Mouse (Mus musculus): Measurements from ENCODE around the gene Gm7247. TPM values are rescaled to one million over a fixed set of nuclear protein-coding genes. Genes with fewer than 3 reads are reported as not detected.
"Not testable (repeated sequence)": the region's sequence is repeated elsewhere in the genome, so short reads cannot be mapped to it uniquely, and the experiment has no call there.

Gm7247 gene
- not detected for total RNA-seq (2021)
- long read RNA-seq, experiment 1, result 0 reads
- long read RNA-seq, experiment 2, result 0 reads

DNA sequence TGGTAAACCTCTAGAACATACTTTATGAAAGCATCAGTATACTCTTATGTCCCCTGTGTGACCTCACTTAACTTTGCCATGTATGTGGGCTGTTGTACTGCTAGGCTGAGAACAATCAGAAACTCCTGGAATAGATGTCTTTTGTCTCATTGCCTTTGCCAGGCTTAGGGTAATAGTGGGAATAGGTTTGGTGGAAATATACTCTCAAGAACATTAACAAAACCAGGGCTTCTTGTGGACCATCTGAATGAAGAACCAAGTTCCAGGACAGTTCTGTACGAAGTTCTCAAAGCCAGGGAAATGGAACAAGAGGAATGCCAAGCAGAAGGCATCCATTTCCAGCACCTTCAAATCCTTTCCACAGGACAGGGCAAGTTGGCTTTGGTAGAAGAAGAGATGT is at the start of gene Gm7247:
Gene Gm7247 (plus strand): TSS at position 301 of the 400 bp plus-strand sequence.
- DNase-seq (ENCODE audit: low spot score), result no peak

DNA sequence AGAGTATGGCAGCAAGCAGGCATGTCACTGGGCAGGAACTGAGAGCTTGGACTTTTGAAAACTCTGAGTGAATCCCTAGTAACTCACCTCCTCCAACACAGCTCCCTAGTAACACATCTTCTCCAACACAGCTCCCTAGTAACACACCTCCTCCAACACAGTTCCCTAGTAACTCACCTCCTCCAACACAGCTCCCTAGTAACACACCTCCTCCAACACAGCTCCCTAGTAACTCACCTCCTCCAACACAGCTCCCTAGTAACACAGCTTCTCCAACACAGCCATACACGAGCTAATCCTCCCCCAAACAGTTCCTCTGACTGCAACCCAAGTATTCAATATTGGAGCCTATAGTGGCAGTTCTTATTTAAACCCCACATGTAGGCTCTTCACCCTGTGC is 37.6 kb upstream of the Gm7247 start:
- DNase-seq (ENCODE audit: low spot score), result no peak

DNA sequence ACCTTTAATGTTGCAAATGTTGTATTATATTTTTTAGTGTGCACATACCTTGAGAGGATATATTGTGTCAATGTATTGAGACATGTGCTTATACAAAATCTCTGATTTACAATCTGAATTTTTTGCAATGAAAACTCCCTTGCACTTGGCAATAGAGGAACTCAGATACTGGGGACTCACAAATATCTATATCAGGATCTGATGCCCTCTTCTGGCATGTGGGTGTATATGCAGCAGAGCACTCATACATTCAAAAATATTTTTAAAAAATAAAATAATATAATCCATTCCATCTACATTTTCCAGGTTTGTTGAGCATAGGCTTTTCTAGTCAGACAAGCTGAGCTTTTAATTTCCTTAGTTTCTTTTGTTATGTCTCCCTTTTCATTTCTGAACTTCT is 15.5 kb upstream of the Gm7247 start:
- no peak for DNase-seq (ENCODE audit: low spot score)

DNA sequence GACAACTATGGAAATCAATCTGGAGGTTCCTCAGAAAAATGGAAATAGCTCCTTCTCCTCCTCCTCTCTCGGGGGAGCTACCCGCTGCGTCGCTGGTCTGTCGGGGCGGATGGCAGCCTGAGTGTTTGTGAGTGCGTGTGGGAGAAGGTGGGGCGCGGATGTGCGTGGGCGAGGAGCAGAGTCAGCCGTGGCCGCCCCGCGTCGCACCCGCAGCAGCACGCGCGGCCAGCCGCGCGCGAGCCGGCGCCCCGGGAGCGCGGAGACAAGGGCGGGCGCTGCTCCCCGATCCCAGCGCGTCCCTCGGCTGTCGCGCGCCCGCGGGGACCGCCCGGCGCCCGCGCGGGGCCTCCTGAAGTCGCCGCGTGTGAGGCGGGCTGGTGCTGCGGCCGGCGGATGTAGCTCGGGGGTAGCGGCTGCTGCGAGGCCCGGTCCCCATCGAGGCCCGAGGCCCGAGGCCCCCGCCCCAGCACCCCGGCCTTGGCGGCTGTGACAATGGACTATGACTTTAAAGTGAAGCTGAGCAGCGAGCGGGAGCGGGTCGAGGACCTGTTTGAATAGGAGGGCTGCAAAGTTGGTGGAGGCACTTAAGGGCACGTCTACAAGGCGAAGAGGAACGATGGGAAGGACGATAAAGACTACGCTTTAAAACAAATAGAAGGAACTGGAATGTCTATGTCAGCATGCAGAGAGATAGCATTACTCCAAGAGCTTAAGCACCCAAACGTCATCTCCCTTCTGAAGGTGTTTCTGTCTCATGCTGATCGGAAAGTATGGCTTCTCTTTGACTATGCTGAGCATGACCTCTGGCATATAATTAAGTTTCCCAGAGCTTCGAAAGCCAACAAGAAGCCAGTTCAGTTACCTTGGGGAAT is 3.2 kb upstream of the Gm7247 start:
- no peak for DNase-seq (ENCODE audit: low spot score)

DNA sequence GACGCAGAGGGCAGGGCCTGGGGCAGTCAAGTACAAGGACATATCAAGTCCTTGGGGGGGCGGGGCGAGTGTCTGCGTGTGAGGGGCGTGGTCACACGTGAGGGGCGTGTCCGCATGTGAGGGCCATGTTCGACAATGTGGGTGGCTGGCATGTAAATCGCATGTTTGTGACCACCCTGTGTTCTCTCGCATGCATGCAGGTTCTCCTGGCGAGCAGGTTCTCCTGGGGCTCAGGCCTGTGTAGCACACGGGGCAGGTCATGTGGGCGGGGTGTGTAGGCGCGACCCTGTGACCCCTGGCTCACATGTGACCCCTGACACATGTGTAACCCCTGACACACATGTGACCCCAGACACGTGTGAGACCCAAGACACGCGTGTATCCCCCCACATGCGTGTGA is 21.2 kb downstream of the Gm7247 start:
- DNase-seq (ENCODE audit: low spot score), result no peak

DNA sequence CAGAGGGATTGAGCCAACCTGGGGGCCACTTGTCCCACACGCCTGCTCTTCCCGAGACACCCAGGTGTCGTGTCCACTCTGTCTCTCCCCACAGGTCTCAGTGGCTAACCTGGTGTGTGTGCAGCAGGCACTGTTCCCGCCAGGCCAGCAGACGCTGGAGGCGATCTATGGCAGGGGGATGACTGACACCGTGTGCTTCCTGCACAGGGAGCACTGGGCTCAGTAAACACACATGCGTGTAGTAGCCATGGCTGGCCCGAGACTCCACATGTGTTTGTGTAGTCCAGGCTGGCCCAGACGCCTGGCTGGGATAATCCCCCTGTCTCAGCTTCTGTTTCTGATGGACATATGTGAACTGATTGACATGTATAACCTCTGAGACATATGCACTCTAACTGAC is 22.8 kb downstream of the Gm7247 start:
- no peak for DNase-seq (ENCODE audit: low spot score)

DNA sequence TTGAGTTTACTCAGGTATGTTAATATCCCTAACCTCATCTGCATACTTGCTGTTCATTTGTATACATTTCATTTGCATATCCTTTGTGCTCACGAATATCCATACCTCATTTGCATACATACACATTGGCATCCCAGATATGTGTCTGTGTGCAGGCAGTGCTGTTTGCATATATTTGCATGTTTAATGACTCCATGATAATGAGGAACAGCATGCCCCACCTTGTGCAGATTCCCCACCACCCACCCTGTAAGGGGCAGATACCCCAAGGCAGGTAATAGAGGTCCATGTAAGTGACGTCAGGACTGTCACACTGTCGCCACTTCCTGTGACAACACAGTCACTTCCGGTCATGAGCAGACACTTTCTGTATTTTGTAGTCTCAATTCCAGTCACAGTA is 24.2 kb downstream of the Gm7247 start:
- no peak for DNase-seq (ENCODE audit: low spot score)

DNA sequence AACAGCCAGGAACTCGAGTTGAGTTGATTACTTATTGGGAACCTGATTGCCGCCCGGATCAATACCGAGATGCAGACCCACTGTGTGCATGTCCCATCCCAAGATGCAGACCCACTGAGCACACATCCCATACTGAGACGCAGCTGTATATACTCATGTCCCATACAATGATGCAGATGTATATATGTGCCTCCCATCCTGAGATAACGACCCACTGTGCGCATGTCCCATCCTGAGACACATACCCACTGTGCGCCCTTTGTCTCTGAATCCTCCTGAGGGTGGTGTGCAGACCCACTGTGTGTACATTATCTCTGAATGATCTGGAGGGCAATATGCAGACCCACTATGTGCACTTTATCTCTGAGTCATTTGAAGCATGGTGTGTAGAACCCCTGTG is 26.2 kb downstream of the Gm7247 start:
- no peak for DNase-seq (ENCODE audit: low spot score)

DNA sequence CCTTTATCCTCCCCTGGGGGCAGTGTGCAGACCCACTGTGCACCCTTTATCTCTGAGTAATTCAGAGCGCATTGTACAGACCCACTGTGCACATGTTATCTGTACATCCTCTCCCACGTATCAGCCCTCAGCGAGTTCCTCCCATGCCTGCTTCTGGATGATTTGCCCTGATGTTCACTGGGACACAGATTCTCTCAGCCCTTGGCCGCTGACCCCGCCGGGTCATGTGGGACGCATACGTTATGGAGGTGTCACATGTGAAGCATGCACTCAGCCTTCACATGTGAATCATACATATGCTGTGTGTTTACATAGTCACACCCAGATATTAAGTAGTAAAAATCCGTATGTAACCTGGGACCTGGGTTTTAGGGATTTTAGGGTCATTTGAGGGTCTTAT is 26.7 kb downstream of the Gm7247 start:
- DNase-seq (ENCODE audit: low spot score), result no peak

DNA sequence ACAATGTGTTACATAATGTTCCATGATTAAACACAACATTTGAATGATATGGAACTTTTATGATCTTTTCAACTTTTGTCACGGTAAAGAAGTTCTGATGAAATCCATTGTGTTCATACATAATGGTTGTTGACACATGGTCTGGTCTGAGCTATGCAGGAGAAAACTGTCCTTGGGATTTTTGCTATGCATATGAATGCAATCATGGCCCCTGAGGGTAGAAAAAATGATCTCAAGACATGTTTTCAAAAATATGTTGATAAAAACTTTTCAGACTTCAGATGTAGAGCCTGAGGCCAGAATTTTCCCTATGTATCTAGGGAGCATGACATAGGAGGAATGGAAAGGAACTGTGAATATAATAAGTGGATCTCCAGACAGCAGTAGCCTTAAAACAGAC is 49.0 kb downstream of the Gm7247 start, which contains the start of gene Vmn2r88:
Gene Vmn2r88 (plus strand): TSS at position 301 of the 400 bp plus-strand sequence.
- DNase-seq (ENCODE audit: low spot score), result no peak

DNA sequence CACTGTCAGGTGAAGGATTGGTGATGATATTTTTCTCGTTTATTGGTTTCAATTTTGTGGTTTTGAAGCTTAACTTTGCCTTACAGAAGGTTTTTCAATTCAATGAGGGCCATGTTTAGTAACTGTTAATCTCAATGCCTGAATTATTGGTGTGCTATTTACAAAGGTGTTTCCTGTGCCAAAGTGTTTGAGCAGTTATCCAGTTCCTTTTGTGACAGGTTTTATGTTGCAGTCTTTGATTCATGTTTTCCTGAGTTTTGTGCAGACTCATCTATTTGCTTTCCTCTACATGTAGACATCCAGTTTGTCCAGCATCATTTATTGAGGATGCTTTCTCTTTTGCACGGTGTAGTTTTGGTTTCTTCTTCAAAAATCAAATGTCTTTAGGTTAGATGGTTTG is 62.3 kb downstream of the Gm7247 start:
- no peak for DNase-seq (ENCODE audit: low spot score)

DNA sequence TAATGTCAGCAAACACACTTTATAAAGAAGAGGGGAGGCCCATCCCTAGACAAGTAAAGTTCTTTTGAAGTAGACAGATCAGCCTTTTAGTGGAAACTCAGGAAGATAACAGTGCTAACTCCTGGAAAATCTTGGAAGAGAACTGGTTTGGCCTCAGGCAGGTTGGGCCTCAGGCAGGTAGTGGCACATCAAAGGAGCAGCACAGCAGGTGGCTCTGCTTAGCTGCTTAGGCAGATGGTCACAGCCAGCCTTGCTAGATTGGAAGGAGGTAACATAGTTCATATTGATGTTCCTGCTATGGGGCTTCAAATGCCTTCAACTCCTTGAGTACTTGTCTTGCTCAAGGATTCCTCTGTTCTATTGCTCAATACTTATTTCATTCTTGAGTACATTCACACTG is 68.6 kb downstream of the Gm7247 start:
- DNase-seq (ENCODE audit: low spot score), result not testable (repeated sequence)

DNA sequence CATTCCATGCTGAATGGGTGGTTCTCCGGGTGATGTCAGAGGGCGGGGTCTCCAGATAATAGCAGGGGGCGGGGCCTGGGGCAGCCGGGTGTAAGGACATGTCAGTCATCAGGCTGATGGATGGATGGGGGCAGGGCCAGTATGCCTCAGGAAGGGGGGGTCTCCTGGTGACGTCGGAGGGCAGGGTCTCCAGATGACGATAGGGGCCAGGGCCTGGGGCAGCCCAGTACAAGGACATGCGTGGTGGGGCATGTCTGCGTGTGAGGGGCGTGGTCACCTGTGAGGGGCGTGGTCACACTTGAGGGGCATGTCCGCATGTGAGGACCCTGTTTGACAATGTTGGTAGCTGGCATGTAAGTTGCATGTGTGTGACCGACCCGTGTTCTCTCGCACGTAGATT is 73.0 kb downstream of the Gm7247 start:
- no peak for DNase-seq (ENCODE audit: low spot score)

DNA sequence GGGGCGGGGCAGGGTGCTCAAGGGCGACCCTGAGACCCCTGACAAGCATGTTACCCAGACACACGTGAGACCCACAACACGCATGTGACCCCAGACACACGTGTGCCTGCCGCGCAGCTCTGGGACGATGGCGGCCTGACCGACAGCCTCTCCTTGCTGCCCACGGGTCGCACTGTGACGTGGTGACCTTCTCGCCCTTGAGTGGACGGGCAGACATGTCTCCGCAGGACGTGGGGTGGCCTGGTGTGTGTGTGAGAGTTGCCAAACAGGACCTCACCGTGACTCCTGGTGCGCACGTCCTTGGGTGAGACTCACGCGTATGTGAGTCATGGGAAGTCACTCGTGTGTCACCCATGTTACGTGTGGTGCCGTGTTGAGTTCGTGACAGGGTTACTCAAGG is 73.5 kb downstream of the Gm7247 start:
- DNase-seq (ENCODE audit: low spot score), result no peak

DNA sequence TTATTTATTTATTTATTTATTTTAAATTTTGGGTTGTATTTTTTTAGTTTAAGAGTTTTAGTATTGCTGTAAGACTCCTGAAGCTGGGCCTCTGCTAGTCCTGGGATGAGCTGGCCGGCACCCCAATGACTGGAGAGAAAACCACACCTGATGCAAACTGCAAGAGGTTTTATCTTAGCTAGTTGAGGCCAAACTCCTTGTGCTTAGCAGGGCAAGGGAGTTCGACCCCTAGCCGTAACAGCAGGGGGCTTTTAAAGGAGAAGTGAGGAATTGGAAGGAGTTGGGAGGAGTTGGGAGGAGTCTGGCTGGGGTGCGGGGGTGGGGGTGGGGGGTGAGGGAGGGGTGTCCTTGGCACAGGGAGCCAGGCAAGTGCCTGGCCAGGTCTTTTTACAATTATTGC is 77.4 kb downstream of the Gm7247 start:
- no peak for DNase-seq (ENCODE audit: low spot score)

DNA sequence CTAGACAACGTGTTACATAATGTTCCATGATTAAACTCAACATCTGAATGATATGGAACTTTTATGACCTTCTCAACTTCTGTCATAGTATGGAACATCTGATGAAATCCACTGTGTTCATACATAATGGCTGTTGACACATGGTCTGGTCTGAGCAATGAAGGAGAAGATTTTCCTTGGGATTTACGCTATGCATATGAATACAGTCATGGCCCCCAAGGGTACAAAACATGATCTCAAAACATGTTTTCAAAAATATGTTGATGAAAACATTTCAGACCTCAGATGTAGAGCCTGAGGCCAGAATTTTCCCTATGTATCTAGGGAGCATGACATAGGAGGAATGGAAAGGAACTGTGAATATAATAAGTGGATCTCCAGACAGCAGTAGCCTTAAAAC is 90.0 kb downstream of the Gm7247 start, which contains the start of gene Vmn2r89:
Gene Vmn2r89 (plus strand): TSS at position 301 of the 400 bp plus-strand sequence.
- not testable (repeated sequence) for DNase-seq (ENCODE audit: low spot score)

DNA sequence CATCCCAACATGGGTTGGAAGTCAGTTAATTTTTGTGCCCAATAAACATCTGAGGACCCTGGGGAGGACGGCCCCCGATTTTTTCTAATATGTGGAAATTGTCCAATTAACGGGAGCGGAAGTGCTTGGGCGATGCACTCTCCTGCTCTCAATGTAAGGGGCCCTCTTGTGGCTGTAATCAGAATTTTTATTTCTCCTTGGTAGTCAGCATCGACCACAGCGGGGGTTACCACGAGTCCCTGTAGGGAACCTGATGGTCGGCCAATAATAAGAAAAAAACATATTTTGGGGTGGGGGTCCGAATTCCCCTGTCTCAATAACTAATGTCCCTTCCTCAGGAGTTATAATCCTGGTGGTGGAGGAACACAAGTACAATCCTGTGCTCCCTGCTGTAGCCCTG is 118.7 kb downstream of the Gm7247 start:
- DNase-seq (ENCODE audit: low spot score), result not testable (repeated sequence)

DNA sequence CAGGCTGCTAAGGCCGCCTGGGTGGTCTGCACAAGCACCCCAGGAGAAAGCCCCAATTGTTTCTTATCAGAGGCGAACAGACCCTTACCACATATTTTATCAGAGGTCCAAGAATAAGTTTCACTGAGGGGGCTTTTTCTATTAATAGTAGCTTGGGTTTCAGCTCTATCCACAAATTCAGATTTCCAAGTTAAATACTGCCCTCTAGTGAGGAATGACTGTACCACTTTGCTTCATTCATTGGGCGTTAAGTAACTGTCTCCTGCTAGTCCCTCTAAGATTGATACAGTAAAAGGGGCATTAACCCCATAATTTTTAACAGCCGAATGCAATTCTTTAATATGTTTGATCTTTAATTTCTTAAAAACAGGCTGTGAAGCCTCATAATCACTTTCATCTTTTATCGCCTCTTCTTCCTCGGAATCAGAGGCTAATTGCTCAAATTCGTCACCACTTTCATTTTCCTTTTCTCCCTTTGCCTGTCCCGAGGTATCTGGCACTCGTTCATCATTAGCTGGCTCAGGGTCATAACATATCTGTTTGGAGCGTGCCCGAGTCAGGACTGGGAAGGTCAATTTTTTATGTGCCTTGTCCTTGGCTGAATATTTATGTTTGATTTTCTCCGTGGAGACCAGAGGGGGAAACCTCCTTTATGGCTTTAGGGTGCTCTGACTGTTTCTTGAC is 119.9 kb downstream of the Gm7247 start:
- not testable (repeated sequence) for DNase-seq (ENCODE audit: low spot score)

DNA sequence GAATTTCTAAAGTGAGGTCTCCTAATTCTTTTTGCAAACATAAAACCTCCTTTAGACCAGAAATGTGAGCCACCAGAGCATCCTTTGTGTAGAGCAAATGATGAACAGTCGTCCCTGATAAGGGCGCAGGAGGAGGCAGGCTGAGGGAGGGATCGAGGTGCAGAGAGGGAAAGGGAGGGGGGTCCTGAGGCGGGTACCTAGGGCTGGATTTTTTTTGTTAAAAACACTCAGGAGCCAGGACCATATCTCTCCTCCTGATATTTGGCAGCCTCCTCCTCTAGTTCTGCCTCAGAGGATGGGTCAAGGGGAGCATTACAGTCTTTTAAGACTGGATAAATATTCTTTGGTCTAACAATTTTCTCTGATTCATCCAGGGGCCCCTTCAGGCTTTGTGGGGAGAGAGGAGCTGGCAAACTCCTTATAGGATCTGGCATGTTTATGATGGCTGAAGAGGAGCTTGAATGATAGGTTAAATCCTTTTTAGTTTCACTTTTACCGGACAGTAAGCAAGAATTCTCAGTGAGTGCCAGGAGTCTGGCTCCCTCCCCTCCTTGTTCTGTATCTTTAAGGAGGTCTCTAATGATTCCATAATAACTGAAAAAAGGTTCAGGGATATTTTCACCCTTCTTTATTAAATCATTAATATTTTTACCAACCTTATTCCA is 120.6 kb downstream of the Gm7247 start:
- no peak for DNase-seq (ENCODE audit: low spot score)

DNA sequence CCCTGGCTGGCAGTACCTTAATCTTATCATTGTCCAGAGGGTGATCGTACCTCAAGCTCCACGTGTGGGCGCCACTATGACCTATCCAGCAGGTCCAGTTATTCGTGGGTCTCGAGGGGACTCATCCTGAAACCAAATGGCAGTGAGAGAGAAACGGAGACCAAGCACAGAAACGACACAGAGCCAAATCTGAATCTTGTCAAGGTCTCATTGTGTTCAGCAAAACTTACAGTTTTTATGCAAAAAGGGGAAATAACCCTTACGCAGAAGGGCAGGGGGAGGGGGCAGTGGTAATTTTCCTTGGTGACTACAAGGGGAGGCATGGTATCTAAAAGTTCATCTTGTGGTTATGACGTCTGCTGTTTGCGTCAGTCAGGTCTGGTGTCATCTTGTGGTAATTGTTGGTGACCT is 121.4 kb downstream of the Gm7247 start:
- not testable (repeated sequence) for DNase-seq (ENCODE audit: low spot score)

DNA sequence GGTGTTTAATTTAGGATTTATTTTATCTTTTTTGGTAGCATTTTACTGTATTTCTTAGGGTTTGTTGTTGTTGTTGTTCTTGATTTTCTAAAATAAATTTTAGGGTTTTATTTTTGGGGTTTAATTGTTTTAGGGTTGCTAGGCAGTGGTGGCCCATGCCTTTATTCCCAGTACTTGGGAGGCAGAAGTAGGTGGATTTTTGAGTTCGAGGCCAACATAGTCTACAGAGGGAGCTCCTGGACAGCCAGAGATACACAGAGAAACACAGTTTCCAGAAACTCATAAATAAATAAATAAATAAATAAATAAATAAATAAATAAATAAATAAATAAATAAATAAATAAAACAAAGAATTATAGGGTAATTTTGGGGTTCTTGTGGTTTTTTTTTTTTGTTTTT is 122.1 kb downstream of the Gm7247 start:
- DNase-seq (ENCODE audit: low spot score), result no peak

DNA sequence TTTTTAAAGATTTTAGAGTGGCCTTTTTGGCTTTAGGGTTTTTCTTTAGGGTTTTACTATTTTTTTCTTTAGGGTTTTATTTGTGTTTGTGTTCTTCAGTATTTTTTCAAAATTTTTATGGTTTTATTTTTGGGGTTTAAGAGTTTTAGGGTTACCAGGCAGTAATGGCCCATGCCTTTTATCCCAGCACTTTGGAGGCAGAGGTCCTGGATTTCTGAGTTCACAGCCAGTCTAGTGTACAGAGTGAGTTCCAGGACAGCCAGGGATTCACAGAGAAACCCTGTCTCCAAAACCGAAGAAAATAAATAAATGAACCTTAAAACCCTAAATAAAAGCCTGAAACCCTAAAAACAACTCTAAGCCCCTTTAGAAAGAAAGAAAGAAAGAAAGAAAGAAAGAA is 124.6 kb downstream of the Gm7247 start:
- no peak for DNase-seq (ENCODE audit: low spot score)

Measured in gastrocnemius, adult 18-20 months (tissue).